Mouse (Mus musculus): ENCODE results near the gene Gpam. TPM values are rescaled to one million over a fixed set of nuclear protein-coding genes. Genes with fewer than 3 reads are reported as not detected.

Gpam gene
- polyA plus RNA-seq, 1 experiment: 7.9 TPM

- no peak overlapping the region for H3K9ac ChIP-seq (ENCODE audit: low read depth, poor library complexity, severe bottlenecking)
- H3K4me3 ChIP-seq (ENCODE audit: low read depth, low read length): no peak overlapping the region
- TF ChIP-seq EP300 (IDR thresholded peaks at IDR 0.05; ENCODE audit: insufficient read depth, low read depth, low read length): no peak
- no peak for TF ChIP-seq POLR2A (IDR thresholded peaks at IDR 0.05; ENCODE audit: insufficient read depth, low read length)
- no peak for TF ChIP-seq CTCF (IDR thresholded peaks at IDR 0.05; ENCODE audit: low read depth, low read length)
- H3K36me3 ChIP-seq (ENCODE audit: control insufficient read depth, insufficient read depth, low read length, poor library complexity, severe bottlenecking): peaks cover 5% of the 10 kb centered on the region
- H3K27ac ChIP-seq (ENCODE audit: insufficient read depth, low read length): no peak overlapping the region
- no peaks in the 10 kb centered on the region for H3K27me3 ChIP-seq (ENCODE audit: control insufficient read depth, insufficient read depth, low read length, poor library complexity, severe bottlenecking)
- H3K9me3 ChIP-seq (replicated peaks; ENCODE audit: control insufficient read depth, insufficient read depth, low read length, poor library complexity, severe bottlenecking): no peaks in the 10 kb centered on the region
- no peaks in the 10 kb centered on the region for H3K4me1 ChIP-seq (ENCODE audit: control insufficient read depth, insufficient read depth, low read length)
Measured at GRCm38 (mm10) chr19:55073004-55073403, 54.0 kb downstream of the Gpam start.

DNA sequence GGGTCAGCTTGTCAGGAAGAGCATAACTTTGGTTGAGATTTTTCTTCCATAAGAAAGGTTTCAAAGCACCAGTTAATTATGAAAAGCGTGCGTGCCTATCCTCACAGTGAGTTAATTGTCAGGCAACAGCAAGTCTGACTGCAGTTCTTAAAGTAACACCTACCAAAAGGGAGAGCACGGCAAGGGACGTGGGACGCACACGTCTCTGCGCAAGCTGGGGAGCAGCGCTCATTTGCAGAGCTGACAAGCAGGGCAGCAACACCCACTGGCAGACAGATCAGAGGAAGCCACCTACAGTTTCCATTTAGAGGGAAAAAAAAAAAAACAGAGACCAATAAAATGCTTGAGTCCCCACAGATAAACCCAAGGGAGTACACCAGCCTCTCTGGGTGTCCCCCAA, 58.0 kb downstream of the Gpam start:
- Histone ChIP-seq H3K9ac (ENCODE audit: low read depth, poor library complexity, severe bottlenecking) (no peak overlapping the region), H3K36me3 (ENCODE audit: control insufficient read depth, insufficient read depth, low read length, poor library complexity, severe bottlenecking) (no peaks in the 10 kb centered on the region; the same call in none of the 2 replicates), H3K4me1 (ENCODE audit: control insufficient read depth, insufficient read depth, low read length) (no peaks in the 10 kb centered on the region), H3K4me3 (ENCODE audit: low read depth, low read length) (no peak overlapping the region), H3K27ac (ENCODE audit: insufficient read depth, low read length) (no peak overlapping the region), H3K9me3 (replicated peaks; ENCODE audit: control insufficient read depth, insufficient read depth, low read length, poor library complexity, severe bottlenecking) (no peaks in the 10 kb centered on the region), H3K27me3 (ENCODE audit: control insufficient read depth, insufficient read depth, low read length, poor library complexity, severe bottlenecking) (no peaks in the 10 kb centered on the region)
- TF ChIP-seq POLR2A (IDR thresholded peaks at IDR 0.05; ENCODE audit: insufficient read depth, low read length) (no peak), CTCF (IDR thresholded peaks at IDR 0.05; ENCODE audit: low read depth, low read length) (no peak), EP300 (IDR thresholded peaks at IDR 0.05; ENCODE audit: insufficient read depth, low read depth, low read length) (no peak)

- no peak overlapping the region for H3K4me3 ChIP-seq (ENCODE audit: low read depth, low read length)
- no peaks in the 10 kb centered on the region for H3K4me1 ChIP-seq (ENCODE audit: control insufficient read depth, insufficient read depth, low read length)
- peaks cover 9% of the 10 kb centered on the region for H3K9me3 ChIP-seq (replicated peaks; ENCODE audit: control insufficient read depth, insufficient read depth, low read length, poor library complexity, severe bottlenecking)
- no peak overlapping the region for H3K9ac ChIP-seq (ENCODE audit: low read depth, poor library complexity, severe bottlenecking)
- TF ChIP-seq CTCF (IDR thresholded peaks at IDR 0.05; ENCODE audit: low read depth, low read length) (no peak), POLR2A (IDR thresholded peaks at IDR 0.05; ENCODE audit: insufficient read depth, low read length) (no peak), EP300 (IDR thresholded peaks at IDR 0.05; ENCODE audit: insufficient read depth, low read depth, low read length) (no peak)
- H3K36me3 ChIP-seq (ENCODE audit: control insufficient read depth, insufficient read depth, low read length, poor library complexity, severe bottlenecking): no peaks in the 10 kb centered on the region
- no peak overlapping the region for H3K27ac ChIP-seq (ENCODE audit: insufficient read depth, low read length)
- H3K27me3 ChIP-seq (ENCODE audit: control insufficient read depth, insufficient read depth, low read length, poor library complexity, severe bottlenecking): no peaks in the 10 kb centered on the region
Measured at GRCm38 (mm10) chr19:55063272-55063671, 63.8 kb downstream of the Gpam start.

DNA sequence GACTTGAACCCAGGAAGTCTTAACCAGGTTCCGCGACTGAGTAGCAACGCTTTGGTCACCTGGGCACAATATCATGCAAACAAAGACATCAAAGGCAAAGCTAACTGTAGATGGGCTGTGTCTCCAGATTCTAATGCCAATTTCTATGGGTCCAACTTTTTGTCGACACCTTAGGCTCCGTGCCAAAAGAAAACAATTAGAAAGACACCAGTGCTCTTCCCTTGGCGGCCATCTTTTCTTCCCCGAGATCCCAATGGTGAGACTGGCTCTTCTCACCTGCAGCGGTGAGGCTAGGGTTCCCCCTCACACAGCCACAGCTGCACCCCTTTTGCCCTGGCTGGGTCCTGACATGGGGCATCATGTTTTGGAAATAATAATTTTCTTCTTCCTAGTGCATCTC, 64.5 kb downstream of the Gpam start:
- H3K4me1 ChIP-seq (ENCODE audit: control insufficient read depth, insufficient read depth, low read length): no peaks in the 10 kb centered on the region
- no peaks in the 10 kb centered on the region for H3K27me3 ChIP-seq (ENCODE audit: control insufficient read depth, insufficient read depth, low read length, poor library complexity, severe bottlenecking)
- H3K4me3 ChIP-seq (ENCODE audit: low read depth, low read length): no peak overlapping the region
- no peaks in the 10 kb centered on the region for H3K36me3 ChIP-seq (ENCODE audit: control insufficient read depth, insufficient read depth, low read length, poor library complexity, severe bottlenecking)
- H3K9ac ChIP-seq (ENCODE audit: low read depth, poor library complexity, severe bottlenecking): no peak overlapping the region
- H3K27ac ChIP-seq (ENCODE audit: insufficient read depth, low read length): no peak overlapping the region
- TF ChIP-seq EP300 (IDR thresholded peaks at IDR 0.05; ENCODE audit: insufficient read depth, low read depth, low read length): no peak
- no peak for TF ChIP-seq CTCF (IDR thresholded peaks at IDR 0.05; ENCODE audit: low read depth, low read length)
- no peak for TF ChIP-seq POLR2A (IDR thresholded peaks at IDR 0.05; ENCODE audit: insufficient read depth, low read length)
- H3K9me3 ChIP-seq (replicated peaks; ENCODE audit: control insufficient read depth, insufficient read depth, low read length, poor library complexity, severe bottlenecking): peaks cover 9% of the 10 kb centered on the region

- Histone ChIP-seq H3K4me1 (ENCODE audit: control insufficient read depth, insufficient read depth, low read length) (no peaks in the 10 kb centered on the region), H3K9ac (ENCODE audit: low read depth, poor library complexity, severe bottlenecking) (no peak overlapping the region), H3K9me3 (replicated peaks; ENCODE audit: control insufficient read depth, insufficient read depth, low read length, poor library complexity, severe bottlenecking) (peaks cover 9% of the 10 kb centered on the region), H3K27ac (ENCODE audit: insufficient read depth, low read length) (no peak overlapping the region), H3K4me3 (ENCODE audit: low read depth, low read length) (no peak overlapping the region), H3K27me3 (ENCODE audit: control insufficient read depth, insufficient read depth, low read length, poor library complexity, severe bottlenecking) (no peaks in the 10 kb centered on the region), H3K36me3 (ENCODE audit: control insufficient read depth, insufficient read depth, low read length, poor library complexity, severe bottlenecking) (no peaks in the 10 kb centered on the region)
- peak; percentile 8 for TF ChIP-seq CTCF (IDR thresholded peaks at IDR 0.05; ENCODE audit: low read depth, low read length)
- TF ChIP-seq POLR2A (IDR thresholded peaks at IDR 0.05; ENCODE audit: insufficient read depth, low read length): no peak
Measured at GRCm38 (mm10) chr19:55061951-55062350, 65.1 kb downstream of the Gpam start.

DNA sequence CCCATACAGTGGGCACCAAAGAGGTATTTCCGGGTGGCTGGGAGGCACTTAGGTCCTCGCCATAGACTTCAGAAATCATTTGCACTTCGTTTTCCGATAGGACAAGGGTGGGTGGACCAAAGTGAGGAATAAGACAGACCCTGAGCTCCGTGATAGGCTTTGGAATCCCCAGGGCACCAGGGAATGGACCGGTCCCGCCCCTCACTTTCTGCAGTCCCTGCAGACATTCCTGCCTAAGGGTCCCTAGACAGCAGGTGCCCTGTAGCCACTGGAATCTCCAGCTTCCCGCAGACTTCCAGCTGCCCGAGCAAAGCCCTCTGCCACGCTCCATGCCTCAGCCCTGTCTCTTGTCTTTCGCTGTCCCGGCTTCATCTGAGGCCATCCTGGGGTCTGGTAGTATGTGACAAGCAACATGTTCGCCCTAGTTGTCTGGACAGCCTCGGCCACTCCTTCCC, 65.6 kb downstream of the Gpam start:
- no peaks in the 10 kb centered on the region for H3K27me3 ChIP-seq (ENCODE audit: control insufficient read depth, insufficient read depth, low read length, poor library complexity, severe bottlenecking)
- TF ChIP-seq CTCF (IDR thresholded peaks at IDR 0.05; ENCODE audit: low read depth, low read length) (no peak), EP300 (IDR thresholded peaks at IDR 0.05; ENCODE audit: insufficient read depth, low read depth, low read length) (no peak), POLR2A (IDR thresholded peaks at IDR 0.05; ENCODE audit: insufficient read depth, low read length) (no peak)
- H3K9ac ChIP-seq (ENCODE audit: low read depth, poor library complexity, severe bottlenecking): no peak overlapping the region
- H3K4me1 ChIP-seq (ENCODE audit: control insufficient read depth, insufficient read depth, low read length): no peaks in the 10 kb centered on the region
- no peak overlapping the region for H3K27ac ChIP-seq (ENCODE audit: insufficient read depth, low read length)
- peaks cover 9% of the 10 kb centered on the region for H3K9me3 ChIP-seq (replicated peaks; ENCODE audit: control insufficient read depth, insufficient read depth, low read length, poor library complexity, severe bottlenecking)
- no peaks in the 10 kb centered on the region for H3K36me3 ChIP-seq (ENCODE audit: control insufficient read depth, insufficient read depth, low read length, poor library complexity, severe bottlenecking)
- H3K4me3 ChIP-seq (ENCODE audit: low read depth, low read length): peak overlapping the region; percentile 28; the same call in 1 of the 2 replicates
